Mouse (Mus musculus): ENCODE measurements around the gene Sytl2.

Sytl2 gene

GRCm38 (mm10) chr7:90301942-90302646 lies at the start of gene Sytl2:
Gene Sytl2 (plus strand): TSS chr7:90302252.
- peak; percentile 64 for DNase-seq

DNA sequence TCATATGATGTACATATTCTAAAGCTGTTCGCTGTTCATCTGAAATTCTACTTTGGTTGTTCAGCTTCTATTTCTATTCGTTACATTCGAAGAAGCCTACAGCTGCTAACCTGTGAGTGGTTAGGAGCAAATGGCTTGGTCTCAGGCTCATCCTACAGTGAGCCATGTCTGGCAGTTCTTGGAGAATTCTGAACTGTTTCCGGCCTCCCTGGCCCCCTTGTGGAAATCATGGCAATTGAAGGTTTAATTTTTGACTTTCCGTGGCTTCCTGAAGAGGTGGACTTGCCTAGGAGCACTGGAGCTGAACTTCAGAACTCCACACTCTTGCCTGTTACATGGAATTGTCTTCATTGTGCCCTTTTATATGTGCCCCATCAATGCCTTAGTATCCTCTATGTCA lies 49.1 kb upstream of the Sytl2 start:
- DNase-seq = no peak

- no peak for DNase-seq
These were observed 43.4 kb upstream of the Sytl2 start for GRCm38 (mm10) chr7:90258701-90259100.

DNA sequence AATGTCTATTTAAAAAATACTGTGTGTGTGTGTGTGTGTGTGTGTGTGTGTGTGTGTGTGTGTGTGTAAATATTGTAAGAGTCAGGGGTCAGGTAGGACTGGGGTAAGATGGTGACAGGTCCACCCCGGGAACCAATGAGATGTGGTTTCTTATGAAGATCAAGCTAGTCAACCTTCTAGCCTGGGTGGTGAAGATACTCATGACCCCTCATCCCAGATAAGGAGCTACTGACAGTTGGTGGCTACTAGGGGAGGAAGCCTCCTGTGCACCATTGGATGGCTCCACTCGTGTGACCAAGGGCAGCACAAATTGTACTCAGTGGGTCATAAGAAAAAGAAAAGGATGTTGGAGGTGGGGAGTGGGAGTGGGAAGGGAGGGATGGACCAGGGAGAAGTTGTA lies 42.2 kb upstream of the Sytl2 start:
- DNase-seq = no peak

GRCm38 (mm10) chr7:90261902-90262599 lies 40.0 kb upstream of the Sytl2 start:
- DNase-seq = peak; percentile 60

- DNase-seq = peak; percentile 90
These were observed 36.6 kb upstream of the Sytl2 start, which contains the start of gene Ccdc83 for GRCm38 (mm10) chr7:90265289-90265970. Gene Ccdc83 (minus strand): TSS chr7:90265777.

GRCm38 (mm10) chr7:90270141-90270540 lies 31.9 kb upstream of the Sytl2 start:
- no peak for DNase-seq

DNA sequence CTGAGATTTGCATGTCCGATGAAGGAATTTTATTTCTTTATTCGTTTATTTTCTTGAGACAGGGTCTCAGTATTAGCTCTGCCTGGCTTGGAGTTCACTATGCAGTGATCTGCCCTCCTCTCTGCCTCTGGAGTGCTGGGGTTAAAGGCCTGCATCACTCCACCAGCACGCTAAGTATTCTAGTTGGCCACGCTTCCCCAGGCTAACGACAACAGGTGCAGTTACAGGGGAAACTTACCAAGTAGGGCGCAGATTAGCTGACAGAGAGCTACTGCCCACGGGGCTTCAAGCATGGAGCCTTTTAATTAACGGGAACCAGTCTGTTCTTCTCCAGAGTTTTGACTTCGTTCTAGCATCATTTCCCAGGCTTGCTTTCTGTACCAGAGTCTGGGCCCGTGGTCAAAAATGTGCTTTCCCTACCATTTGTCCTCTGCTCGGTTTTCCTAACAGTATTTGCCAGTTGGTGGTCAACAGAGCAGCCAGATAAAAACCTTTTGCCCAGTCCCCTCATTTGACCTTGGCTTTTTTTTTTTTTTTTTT lies 27.4 kb upstream of the Sytl2 start:
- peak; percentile 10 for DNase-seq

DNA sequence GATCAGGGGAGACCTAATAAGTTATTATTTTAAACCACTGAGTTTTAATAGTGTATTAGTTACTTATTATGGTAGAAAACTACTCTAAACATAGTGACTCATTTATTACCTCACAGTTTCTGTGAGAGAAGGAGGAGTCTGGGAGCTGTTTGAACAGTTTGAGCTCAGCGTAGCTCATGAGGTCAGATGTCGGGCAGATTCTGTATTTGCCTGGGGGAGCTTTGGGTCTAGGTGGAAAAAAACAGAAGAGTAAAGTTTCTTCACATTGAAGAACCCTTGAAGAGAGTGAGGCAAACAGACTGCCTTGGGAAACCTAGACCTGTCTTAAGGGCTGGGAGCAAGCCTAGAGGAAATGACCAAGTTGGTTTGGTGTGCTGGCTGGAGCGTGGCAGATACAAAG lies 24.8 kb upstream of the Sytl2 start:
- DNase-seq = no peak

DNA sequence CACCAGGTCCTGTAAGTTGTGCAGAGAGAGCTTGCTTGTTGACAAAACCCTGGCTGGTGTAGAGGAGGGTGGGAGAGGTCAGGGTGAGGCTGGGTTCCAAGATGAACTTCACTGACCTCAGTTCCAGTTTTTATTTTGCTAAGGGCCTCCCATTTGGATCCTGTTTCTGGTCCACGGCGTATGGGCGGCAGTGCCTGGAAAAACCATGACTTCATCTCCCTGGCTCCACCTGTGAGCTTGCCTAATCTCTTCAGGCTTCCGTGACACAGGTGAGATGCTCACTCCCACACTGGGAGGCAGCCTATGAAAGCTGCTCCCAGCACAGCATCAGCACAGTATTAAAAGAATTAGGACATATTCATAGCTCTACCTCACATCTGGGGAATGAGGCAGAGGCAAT lies 24.3 kb upstream of the Sytl2 start:
- DNase-seq = no peak

DNA sequence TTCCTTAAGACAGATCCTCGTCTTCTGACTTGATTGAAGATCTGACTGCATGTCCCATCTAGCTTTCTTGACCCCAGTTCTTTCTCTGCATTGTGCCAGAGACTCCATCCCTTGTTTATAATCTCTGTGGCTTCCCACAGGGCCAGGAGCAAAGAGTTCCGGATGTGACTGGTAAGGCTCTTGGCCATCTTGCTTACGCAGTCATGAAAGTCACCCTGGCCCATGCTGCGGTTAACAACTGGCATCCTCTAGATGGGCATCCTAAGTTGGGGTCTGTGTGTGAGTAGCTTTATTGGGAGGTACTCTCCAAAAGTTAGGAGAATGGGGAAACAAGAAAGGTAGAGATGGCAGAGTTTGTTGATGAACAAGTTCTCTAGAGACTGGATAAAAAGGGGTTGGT lies 22.9 kb upstream of the Sytl2 start:
- DNase-seq = no peak

DNA sequence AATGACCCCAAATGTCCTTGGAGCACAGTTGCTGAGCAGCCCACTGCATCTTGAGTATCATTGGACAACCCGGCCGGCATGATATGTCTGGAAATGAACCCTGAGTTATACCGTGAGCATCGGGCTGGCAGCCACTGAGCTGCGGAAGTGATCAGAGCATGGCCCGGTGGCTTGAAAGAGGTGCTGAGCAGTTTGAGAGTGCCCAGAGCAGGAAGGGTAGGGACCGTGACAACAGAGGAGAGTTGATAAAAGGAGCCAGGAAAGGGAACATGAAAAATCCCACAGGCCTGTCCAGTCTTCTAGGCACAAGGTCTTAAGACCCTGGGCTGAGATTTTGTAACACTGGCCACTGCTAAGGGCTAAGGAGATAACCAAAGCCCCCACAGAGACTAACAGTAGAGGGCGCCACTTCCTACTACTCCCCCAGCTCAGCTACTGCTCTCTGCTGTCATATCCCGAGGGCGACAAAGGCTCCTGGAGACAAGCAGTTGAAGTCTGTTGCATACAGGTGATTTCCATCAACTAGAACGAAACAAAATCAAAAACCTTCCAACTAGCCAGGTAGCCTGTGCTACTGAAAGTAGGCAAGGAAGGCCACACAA lies 21.7 kb upstream of the Sytl2 start:
- DNase-seq = peak; percentile 57

GRCm38 (mm10) chr7:90280878-90281277 lies 21.2 kb upstream of the Sytl2 start:
- DNase-seq = peak; percentile 9

- DNase-seq = peak; percentile 45
These were observed 20.1 kb upstream of the Sytl2 start for GRCm38 (mm10) chr7:90281759-90282546.

DNA sequence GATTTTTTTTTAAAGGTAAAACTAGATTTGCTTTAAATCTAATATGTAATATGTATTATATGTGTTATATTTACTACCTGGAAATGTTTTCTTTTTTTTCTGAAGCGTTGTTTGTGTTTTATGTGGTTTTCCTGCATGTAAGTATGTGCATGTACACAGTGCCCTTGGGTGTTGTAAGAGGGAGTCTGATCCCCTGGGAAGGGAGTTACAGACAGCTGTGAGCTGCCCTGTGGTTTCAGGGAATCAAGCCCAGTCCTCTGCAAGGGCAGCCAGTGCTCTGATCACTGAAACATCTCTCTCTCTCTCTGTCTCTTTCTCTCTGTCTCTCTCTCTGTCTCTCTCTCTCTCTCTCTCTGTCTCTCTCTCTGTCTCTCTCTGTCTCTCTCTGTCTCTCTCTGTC lies 19.3 kb upstream of the Sytl2 start:
- no peak for DNase-seq

DNA sequence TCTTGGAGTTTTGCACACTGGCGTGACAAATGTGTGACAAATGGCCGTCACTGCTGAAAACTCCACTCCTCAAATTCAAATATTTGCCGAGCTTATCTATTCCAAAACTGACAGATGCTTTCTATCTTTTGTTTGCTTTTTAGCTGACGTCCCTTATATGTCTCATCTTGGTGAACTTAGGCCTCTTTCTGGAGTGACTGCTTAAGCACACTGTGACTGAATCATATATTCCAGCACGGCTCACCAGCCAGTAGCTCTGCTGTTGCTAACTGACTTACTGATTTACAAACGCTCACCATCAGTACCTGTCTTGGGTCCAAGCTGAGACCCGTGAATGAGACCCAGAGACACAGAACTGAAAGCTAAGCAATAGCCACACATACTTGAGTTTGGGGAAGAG lies 17.3 kb upstream of the Sytl2 start:
- no peak for DNase-seq

GRCm38 (mm10) chr7:90291885-90292284 lies 10.2 kb upstream of the Sytl2 start:
- no peak for DNase-seq

GRCm38 (mm10) chr7:90302647-90303552 lies 848 bp downstream of the Sytl2 start:
- peak; percentile 17 for DNase-seq

GRCm38 (mm10) chr7:90306079-90306478 lies 4.0 kb downstream of the Sytl2 start:
- no peak for DNase-seq

DNA sequence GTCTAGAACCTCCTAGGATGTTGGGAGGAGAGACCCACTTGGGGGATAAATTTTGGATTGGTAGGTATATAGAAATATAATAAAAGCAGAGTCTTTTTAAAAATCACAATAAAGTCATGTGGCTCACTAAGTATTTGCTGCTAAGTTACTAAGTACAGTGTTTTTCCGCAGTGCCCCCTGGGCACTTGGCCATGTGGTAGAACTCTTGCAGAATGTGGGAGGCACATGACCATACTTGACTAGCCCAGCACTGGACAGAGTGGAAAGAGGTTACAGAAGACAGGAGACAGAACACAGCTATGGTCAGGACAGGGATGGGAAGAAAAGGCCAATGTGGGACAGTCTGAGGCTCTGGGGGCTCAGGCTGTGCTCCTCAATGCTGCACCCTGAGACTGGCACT lies 4.9 kb downstream of the Sytl2 start:
- DNase-seq = no peak

GRCm38 (mm10) chr7:90308003-90308402 lies 6.0 kb downstream of the Sytl2 start:
- DNase-seq = no peak
